Mouse (Mus musculus) granulocyte monocyte progenitor cell, adult 5-6 weeks (primary cell): ENCODE results near the gene Wdr54. TPM values are rescaled to one million over a fixed set of nuclear protein-coding genes. Genes with fewer than 3 reads are reported as not detected.

Source experiments
- ATAC-seq: replicated peaks from 2 replicates; pipeline ENCODE4 v1.8.0; 2016; ENCODE audit warnings: mild to moderate bottlenecking, moderate TSS enrichment, inconsistent platforms; ENCODE audit not compliant: poor library complexity, severe bottlenecking
- total RNA-seq, 2 experiments: library from RNA; stranded (forward) in 1 of 2; stranded (reverse) in 1 of 2; fragments of 200-712, 200-1000 nt in 1 of 2; fragments of >200 nt in 1 of 2; fragmentation: Nextera tagmentation in 1 of 2; gene quantifications; 2 replicates each; pipeline ENCODE4 v1.2.3; 2014 to 2017

The Wdr54 gene
- total RNA-seq, 2 experiments from 2014 or later: not detected

DNA sequence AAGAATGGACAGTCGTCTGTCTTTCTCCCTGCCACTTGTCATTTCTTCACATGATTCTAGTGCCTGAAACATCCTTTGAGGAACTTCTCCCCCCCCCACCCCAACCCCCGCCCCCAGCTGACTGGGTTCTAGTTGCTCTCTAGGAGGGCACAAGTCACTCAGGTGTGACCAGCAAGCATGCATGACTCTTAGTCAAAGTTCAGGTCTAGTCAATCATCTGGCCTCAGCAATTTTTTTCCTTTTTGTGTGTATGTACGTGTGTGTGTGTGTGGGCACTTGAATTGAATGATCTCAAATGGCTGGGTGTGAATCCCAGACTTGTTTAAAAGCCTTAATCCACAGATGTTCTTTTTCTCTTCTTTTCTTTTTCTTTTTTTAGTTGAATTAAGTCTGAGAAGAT lies 22.0 kb downstream of the Wdr54 start:
- no peak for ATAC-seq

DNA sequence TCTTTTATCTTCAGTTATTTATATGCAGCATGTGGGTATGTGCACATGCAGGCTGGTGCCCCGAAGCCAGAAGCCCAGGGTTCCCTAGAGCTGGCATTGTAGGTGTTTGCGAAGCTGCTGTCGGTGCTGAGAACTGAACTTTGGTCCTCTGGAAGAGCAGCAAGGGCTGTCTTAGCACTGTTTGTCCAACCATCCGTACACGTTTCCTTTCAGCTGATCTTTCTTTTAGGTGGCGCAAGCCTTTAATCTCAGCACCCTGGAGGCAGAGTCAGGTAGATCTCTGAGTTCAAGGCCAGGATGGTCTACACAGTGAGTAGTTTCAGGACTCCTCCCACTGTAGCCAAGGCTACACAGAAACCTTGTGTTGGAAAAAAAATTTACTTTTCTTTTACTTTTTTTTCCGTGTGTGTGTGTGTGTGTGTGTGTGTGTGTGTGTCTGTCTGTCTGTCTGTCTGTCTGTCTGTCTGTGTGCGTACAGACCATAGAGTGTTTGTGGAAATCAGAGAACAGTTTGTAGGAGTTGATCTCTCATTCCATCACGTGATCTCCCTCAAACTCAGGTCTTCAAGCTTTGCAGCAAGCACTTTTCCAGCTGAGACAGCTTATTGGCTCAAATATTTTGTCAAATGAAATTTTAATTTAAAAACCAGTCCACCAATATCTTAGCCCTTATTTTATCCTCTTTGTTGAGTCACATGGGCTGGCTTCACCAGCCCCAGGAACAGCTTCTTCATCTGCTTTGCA lies 23.8 kb downstream of the Wdr54 start:
- no peak for ATAC-seq

DNA sequence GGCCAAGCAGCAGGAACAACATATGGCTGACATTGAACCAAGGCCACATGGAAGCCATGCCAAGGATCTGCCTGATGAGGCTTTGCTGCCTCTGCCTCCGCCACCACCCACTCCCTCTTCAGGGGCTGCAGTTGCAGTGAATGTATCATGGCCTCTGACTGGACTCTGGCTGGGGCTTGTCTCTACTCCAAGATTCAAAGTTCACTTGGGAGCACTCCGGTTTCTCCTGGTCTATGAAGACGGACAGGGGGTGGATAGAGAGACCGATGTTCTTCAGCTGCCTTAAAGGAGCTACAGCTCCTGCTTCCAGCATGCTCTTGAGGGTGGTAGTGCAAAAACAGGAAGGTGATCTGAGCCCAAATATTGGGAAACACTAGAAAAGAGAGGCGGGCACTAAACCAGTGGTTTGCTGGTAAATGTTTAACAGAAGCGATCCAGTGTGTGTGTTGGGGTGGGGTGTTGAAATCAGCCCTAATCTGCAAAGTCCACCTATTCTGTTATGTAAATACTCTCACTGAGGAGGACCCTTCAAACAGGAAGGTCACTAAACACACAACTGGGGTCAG lies 24.6 kb downstream of the Wdr54 start:
- peak; percentile 87 for ATAC-seq

DNA sequence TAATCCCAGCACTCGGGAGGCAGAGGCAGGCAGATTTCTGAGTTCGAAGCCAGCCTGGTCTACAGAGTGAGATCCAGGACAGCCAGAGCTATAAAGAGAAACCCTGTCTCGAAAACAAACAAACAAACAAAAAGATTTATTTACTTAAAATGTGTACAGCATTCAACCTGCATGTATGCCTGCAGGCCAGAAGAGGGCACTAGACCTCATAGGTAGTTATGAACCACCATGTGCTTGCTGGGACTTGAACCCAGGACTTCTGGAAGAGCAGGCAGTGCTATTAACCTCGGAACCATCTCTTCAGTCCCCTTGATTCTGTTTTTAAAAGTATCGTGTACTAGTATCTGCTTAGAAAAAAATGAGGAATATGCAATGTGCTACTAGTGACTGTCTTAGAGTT lies 28.8 kb downstream of the Wdr54 start:
- ATAC-seq: no peak

DNA sequence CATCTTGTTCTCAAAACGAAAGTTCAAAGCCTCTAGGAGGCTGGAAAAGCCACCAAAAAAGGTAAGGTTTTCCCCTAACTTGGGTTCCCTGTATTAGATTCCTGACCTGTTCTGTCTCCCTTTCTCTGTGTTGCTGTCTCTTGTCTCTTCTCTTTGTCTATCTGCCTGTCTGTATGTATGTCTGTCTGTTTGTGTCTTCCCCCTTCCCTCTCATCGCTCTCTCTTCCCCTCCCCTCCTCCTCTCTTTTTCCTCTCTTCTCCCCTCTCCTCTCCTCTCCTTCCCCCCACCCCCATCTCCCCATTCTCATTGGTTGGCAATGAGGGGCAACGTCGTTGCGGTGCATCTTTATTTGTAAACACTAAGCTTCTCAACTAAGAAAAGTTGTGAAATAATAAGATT lies 30.9 kb downstream of the Wdr54 start, which contains the start of gene Ino80b:
Gene Ino80b (minus strand): TSS at position 101 of the 400 bp plus-strand sequence.
- no peak for ATAC-seq

DNA sequence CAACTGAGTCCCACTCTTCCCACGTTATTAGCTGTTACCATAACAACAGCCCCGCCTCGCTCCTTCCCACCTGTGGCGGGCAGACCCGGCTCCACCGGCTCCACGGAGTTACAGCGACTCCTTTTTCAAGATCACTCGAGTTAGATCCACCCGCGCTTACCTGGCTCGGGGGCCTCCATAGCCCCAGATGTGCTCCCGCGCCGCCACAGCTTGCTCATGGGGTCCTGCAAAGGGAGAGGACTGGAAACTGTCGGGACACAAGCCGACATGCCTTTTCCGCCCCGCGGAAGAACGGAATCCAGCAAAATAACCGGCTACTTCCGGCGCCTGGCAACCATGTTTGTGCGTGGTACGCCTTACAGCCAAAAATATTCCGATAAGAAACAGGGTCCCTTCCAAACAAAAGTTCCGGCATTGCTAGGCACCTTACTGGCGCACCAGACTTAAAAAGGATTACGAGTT lies 31.3 kb downstream of the Wdr54 start:
- ATAC-seq: peak; percentile 56

DNA sequence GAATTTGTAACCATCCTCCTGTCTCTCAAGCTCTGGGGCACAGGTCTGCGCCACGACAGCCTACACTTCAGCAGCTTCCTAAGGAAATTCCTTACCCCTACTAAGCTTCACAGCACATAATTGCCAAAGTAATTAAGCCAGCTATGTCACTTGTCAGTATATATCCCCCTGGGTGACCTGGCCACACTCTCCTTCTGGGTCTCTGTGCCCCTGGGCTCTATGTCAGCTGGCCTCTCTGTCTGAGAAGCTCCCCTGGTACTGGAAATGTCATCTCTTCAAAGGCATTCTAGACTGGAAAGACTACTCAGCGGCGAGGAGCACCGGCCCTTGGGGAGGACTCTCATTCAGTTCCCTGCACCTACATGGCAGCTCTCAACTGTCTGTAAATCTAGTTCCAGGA lies 33.2 kb downstream of the Wdr54 start:
- no peak for ATAC-seq

DNA sequence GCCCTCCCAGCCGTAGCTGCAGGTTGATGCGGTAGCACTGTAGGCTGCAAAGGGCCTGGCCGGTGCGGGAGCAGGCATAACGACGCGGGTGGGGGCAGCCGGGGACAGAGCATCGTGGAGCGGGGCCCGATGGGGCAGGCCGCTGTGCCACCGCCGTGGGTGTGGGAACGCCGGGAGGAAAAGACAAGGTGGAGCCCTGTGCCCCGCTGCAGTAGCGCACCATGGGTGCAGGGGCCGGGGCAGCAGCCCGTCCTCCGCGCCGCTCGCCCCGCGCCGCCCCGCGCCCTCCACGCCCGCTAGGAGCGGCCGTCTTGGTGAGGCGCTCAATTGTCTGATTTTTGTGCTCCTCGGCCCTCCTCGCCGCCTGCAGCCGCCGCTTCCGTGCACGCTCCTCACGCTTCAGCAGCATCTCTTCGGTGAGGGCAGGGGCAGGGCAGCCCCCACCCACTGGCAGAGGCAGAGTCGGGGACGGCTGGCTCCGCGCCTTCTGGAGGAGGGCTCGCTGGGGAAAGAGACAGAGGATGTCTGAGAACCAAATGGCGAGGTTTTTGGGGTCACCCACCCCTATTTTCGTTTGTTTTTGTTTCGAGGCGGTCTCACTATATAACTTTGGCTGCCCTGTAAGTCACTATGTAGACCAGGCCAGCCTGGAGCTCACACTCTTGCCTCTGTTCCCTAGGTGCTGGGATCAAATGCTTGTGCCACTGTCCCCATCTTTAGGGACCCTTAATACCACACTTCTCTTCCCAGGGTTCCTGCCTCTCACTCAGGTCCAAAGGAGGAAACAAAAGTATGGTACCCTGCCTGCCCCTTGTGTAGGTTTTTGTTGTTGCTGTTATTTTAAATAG lies 34.1 kb downstream of the Wdr54 start:
- peak; percentile 6; the same call in 1 of the 2 replicates for ATAC-seq

DNA sequence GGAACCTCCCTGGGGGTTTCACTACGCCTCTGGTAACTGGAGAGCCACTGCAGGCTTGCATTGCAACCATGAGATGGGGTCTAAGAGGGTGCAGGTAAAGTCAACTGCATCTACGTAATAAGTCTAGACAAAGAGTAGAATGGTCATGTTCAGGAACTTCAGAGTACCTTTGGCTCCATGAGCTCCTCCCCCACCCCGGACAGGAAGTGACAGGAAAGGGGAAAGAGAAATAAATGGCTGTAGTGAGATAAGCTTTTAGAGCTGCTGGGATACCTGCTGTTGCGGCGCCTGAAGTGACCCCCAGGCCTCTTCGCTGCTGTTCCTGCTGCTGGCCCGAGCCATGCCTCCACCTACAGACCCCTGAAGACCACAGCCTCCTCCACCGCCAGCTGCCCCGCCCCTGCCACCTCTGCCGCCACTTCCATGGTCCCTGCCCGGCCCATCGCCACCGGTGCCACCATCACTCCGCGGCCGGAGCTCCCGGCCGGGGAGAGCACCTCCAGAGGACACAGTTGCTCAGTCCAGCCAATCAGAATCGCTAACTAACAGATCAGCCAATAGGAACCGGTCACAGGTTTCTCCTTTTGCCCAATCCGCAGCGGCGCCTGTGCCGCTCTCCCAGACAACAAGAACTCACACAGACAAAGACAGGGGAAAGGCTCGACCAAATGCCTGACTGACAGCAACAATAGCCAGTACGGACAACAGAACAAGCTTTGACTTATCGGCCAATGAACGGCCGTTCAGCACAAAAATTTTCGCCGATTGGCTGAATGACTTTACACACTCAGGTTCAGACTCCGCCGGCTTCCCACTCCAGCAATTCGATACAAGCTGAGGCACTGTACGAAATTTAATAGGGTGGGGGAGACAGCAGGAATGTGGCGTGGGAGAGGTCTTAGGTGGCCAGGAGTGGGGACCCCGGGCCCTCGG lies 35.0 kb downstream of the Wdr54 start, which contains the start of gene Wbp1:
Gene Wbp1 (minus strand): TSS at position 630 of the 933 bp plus-strand sequence.
- ATAC-seq: peak; percentile 80

DNA sequence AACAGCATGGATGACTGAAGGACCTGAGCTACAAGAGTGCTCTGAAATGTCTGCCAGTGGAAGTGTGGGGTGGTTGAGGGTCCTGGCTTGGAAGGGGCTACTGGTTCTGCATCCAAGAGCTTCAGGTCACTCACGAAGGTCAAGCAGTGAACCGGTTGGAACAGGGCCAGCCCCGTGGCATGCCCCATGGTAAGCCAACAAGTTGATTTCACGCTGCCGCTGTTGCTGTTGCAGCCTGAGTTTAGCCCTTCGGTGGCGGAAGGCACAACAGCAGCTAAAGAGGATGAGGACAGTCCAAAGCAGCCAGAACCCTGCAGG lies 36.5 kb downstream of the Wdr54 start:
- ATAC-seq: no peak

DNA sequence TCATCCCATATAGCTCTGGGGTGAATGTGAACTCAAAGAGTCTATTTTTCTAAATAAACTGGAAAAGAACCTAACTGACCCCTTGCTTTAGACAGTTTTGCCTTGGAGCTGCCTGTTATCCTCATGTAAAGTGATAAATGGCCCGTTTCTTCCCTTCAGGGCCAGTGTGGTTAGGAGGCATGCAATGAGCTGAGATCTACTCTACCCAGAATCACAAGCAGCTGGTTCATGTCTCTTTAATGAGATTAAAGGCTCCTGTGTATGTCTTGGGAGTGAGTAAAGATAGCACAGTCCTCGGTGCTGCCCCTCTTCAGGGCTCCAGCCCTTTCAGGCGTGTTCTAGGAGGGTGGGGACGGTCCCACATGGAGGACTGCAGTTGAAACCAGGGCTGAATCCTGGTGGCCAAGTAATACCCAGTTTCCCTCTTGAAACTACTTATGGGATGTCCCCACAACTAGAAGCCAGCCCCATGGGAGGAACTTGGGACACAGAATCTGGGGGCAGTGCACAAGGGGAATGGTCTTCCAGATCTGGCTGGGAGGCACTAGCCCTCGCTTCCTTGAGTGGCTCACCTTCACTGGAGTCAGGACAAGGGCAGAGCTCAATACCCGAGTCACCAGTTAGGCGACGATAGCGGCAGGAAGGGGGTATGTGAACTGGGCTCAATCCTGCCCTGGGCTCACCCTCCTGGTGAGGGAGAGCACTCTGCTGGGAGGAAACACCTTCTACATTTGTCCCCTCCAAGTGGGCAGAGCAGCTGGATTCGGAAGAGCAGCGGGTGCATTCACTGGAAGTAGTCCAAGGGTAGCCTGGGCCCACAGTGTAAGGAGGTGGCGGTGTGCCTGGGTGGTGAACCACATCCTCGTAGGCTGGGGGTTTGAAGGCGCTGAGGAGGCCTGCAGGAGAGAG lies 37.1 kb downstream of the Wdr54 start:
- ATAC-seq: no peak

DNA sequence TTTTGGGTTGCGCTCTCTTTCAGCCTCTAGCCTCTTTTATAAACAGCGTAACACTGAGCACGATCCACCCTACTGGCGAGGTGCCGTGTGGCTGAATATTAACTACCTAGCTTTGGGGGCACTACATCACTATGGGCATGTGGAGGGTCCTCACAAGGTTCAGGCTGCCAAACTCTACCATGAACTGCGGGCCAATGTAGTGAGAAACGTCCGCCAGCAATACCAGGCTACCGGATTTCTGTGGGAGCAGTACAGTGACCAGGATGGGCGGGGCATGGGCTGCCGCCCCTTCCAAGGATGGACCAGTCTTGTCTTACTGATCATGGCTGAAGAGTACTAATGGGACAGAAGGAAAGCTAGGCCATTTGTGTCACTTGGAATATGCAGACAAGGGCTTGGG lies 37.8 kb downstream of the Wdr54 start:
- ATAC-seq: no peak

DNA sequence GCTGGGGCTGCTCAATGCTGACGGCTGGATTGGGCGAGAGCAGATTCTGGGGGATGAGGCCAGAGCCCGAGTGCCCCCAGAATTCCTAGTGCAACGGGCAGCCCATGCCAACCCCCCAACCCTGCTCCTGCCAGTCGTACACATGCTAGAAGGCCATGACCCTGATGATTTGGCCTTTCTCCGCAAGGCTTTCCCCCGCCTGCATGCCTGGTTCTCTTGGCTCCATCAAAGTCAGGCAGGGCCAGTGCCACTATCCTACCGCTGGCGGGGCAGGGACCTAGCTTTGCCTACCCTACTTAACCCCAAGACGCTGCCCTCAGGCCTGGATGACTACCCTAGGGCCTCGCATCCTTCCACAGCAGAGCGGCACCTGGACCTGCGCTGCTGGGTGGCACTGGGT lies 38.6 kb downstream of the Wdr54 start:
- no peak for ATAC-seq

DNA sequence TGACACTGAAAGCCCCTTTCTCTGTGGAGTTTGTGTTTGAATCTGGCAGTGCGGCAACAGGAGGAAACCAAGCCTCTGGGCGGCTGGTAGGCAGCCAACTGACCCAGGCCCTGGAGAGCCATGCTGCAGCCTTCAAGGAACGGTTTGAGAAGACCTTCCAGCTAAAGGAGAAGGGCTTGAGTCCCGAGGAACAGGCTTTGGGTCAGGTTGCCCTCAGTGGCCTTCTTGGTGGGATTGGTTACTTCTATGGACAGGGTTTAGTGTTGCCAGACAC lies 39.1 kb downstream of the Wdr54 start:
- no peak for ATAC-seq

DNA sequence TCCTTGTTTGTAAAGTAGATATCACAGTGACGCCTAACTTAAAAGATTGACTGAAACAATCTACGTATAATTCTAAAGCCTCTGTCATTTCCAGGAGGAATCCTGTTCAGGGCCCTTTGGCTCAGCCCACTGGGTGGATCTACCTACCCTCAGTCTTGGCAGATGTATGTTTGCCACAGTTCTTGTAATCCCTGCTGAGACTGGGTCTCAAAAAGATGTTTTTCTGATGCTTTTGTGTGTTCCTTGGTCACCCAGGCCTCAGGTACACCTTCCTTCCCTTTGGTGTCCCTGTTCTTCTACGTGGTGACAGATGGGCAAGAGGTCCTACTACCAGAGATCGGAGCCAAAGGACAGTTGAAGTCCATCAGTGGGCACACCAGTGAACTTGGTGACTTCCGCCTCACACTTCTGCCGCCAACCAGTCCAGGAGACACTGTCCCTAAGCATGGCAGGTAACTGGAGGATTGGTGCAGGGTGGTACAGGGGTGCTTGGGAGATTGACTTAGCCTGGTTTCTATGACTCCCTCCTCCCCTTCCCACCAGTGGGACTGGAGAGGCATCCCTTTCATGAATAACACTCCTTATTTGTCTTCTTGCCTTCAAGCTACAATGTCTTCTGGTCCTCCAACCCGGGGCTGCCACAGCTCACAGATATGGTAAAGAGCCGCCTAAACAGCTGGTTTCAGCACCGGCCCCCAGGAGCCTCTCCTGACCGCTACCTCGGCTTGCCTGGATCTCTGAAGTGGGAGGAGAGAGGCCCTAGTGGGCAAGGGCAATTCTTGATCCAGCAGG lies 39.6 kb downstream of the Wdr54 start:
- ATAC-seq: no peak

DNA sequence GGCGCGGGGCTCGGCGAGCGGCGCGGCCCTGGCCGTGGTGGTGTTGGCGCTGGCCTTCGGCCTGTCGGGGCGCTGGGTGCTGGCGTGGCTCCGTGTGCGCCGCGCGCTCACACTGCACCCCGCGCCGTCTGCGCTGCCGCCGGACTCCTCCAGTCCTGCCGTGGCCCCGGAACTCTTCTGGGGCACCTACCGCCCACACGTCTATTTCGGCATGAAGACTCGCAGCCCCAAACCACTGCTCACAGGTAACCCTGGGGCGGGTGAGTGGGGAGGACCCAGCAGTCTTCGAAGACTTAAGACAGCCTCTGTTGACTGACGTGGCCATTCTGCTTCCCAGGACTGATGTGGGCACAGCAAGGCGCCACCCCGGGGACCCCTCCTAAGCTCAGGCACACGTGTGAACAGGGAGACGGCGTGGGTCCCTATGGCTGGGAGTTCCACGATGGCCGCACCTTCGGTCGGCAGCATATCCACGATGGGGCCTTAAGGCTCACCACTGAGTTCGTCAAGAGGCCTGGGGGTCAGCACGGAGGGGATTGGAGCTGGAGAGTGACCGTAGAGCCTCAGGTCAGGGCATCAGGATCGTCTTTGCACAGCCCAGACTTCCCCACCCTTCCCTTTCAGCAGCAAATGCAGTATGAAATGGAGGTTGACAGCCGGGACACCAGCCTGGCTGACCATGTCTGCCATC lies 40.4 kb downstream of the Wdr54 start:
- peak; percentile 5; the same call in 1 of the 2 replicates for ATAC-seq

DNA sequence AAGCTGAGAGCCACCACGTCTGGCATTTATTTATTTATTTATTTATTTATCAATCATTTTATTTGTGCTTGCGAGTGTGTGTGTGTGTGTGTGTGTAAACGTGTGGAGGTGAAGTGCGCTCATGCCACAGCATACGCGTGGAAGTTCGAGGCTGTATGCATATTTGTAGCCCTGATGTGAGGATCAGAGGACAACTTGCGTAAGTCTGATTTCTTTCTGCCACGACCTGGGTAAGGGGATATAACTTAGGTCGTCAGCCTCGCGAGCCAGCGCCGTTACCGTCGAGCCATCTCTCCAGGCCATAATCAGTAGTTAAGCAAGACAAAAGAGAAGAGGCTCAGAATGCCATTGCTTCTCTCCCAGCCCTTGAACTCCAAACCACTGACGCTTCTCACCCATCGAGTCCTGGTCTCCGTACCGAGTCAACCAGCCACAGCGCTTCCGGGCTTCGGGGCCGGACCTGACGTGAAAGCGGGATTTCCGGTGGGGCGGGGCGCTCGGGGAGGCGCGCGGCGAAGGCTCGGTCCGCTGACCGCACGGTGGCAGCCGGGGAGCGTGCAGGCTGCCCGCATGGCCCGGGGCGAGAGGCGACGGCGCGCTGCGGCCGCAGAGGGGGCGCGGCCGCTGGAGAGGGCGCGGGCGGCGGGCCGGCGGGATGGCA lies 41.1 kb downstream of the Wdr54 start, which contains the start of gene Mogs:
Gene Mogs (plus strand): TSS at position 486 of the 661 bp plus-strand sequence.
- ATAC-seq: peak; percentile 91
